Mouse (Mus musculus): ENCODE data around the gene Pomgnt1. TPM values are rescaled to one million over a fixed set of nuclear protein-coding genes. Genes with fewer than 3 reads are reported as not detected.

The Pomgnt1 gene
- 80.3 and 83.0 TPM in 2 replicates for total RNA-seq (2014; rRNA removed)
- 52.7 and 57.6 TPM in 2 replicates for polyA plus RNA-seq (2015; fragmentation: Nextera tagmentation; extraction: Ambion mirVana)

GRCm38 (mm10) chr4:116123602-116124519 is at the start of gene Pomgnt1, which contains the start of gene Rad54l:
Gene Pomgnt1 (plus strand): TSS chr4:116123840.
Gene Rad54l (minus strand): TSS chr4:116123690.
- peak; percentile 54 for TF ChIP-seq CTCF (IDR thresholded peaks at IDR 0.05; ENCODE audit: low read depth)
- WGBS = under 1% methylated on average over 24 of the region's 24 CpGs
- DNase-seq (peak; percentile 94), ATAC-seq (peak; percentile 99)
- peak within 1 kb of the TSS; percentile 59 for H3K9ac ChIP-seq
- H3K27me3 ChIP-seq (ENCODE audit: insufficient read depth, low read length) = no peaks in the 10 kb centered on the region
- no peaks in the 10 kb centered on the region for H3K9me3 ChIP-seq (ENCODE audit: low read length)
- H3K4me3 ChIP-seq (ENCODE audit: low read depth, low read length) = peak within 1 kb of the TSS; percentile 60
- H3K36me3 ChIP-seq (ENCODE audit: insufficient read depth) = no peaks in the 10 kb centered on the region
- no peak within 1 kb of the TSS; the same call in 1 of the 2 replicates for H3K27ac ChIP-seq (ENCODE audit: low read depth, low read length)
- peak within 1 kb of the TSS; percentile 55 for H3K4me2 ChIP-seq (ENCODE audit: low read depth)
- H3K4me1 ChIP-seq (ENCODE audit: insufficient read depth) = no peaks in the 10 kb centered on the region

- DNase-seq = peak; percentile 43
- WGBS = 2% methylated on average over 8 of the region's 8 CpGs
Observed at GRCm38 (mm10) chr4:116074145-116074675, 49.4 kb upstream of the Pomgnt1 start.

GRCm38 (mm10) chr4:116074861-116075620 is 48.6 kb upstream of the Pomgnt1 start, which contains the start of the genes Uqcrh and Lrrc41:
Gene Uqcrh (minus strand): TSS chr4:116075071.
Gene Lrrc41 (plus strand): TSS chr4:116075269.
- H3K27me3 ChIP-seq (ENCODE audit: insufficient read depth, low read length) = no peaks in the 10 kb centered on the region
- 1% methylated on average over 55 of the region's 55 CpGs for WGBS
- H3K4me2 ChIP-seq (ENCODE audit: low read depth) = peak within 1 kb of the TSS; percentile 85
- no peaks in the 10 kb centered on the region for H3K9me3 ChIP-seq (ENCODE audit: low read length)
- H3K27ac ChIP-seq (ENCODE audit: low read depth, low read length) = peak within 1 kb of the TSS; percentile 94
- TF ChIP-seq CTCF (IDR thresholded peaks at IDR 0.05; ENCODE audit: low read depth) = no peak
- H3K36me3 ChIP-seq (ENCODE audit: insufficient read depth) = peaks cover 11% of the 10 kb centered on the region
- peak within 1 kb of the TSS; percentile 82 for H3K4me3 ChIP-seq (ENCODE audit: low read depth, low read length)
- H3K4me1 ChIP-seq (ENCODE audit: insufficient read depth) = peaks cover 23% of the 10 kb centered on the region; the same call in 1 of the 2 replicates
- ATAC-seq (peak; percentile 94), DNase-seq (peak; percentile 98)
- H3K9ac ChIP-seq = peak within 1 kb of the TSS; percentile 85

More at GRCm38 (mm10) chr4:116074145-116074675, 49.4 kb upstream of the Pomgnt1 start:
- Histone ChIP-seq H3K4me2 (ENCODE audit: low read depth) (peak overlapping the region; percentile 85), H3K36me3 (ENCODE audit: insufficient read depth) (peaks cover 12% of the 10 kb centered on the region), H3K4me1 (ENCODE audit: insufficient read depth) (peaks cover 23% of the 10 kb centered on the region; the same call in 1 of the 2 replicates), H3K9me3 (ENCODE audit: low read length) (no peaks in the 10 kb centered on the region), H3K27me3 (ENCODE audit: insufficient read depth, low read length) (no peaks in the 10 kb centered on the region), H3K4me3 (ENCODE audit: low read depth, low read length) (peak overlapping the region; percentile 82), H3K27ac (ENCODE audit: low read depth, low read length) (peak overlapping the region; percentile 94; the same call in 1 of the 2 replicates), H3K9ac (peak overlapping the region; percentile 85)
- no peak for ATAC-seq
- peak; percentile 64 for TF ChIP-seq CTCF (IDR thresholded peaks at IDR 0.05; ENCODE audit: low read depth)

- ATAC-seq (peak; percentile 65), DNase-seq (peak; percentile 77)
- Histone ChIP-seq H3K4me3 (ENCODE audit: low read depth, low read length) (peak overlapping the region; percentile 82), H3K4me1 (ENCODE audit: insufficient read depth) (peaks cover 23% of the 10 kb centered on the region; the same call in 1 of the 2 replicates), H3K9me3 (ENCODE audit: low read length) (no peaks in the 10 kb centered on the region), H3K4me2 (ENCODE audit: low read depth) (peak overlapping the region; percentile 85), H3K27me3 (ENCODE audit: insufficient read depth, low read length) (no peaks in the 10 kb centered on the region), H3K9ac (peak overlapping the region; percentile 85), H3K36me3 (ENCODE audit: insufficient read depth) (peaks cover 12% of the 10 kb centered on the region), H3K27ac (ENCODE audit: low read depth, low read length) (peak overlapping the region; percentile 94)
- WGBS = 2% methylated on average over 74 of the region's 77 CpGs
- TF ChIP-seq CTCF (IDR thresholded peaks at IDR 0.05; ENCODE audit: low read depth) = no peak
Observed at GRCm38 (mm10) chr4:116075631-116076368, 47.8 kb upstream of the Pomgnt1 start.

GRCm38 (mm10) chr4:116076369-116077231 is 47.0 kb upstream of the Pomgnt1 start:
- peak overlapping the region; percentile 85 for H3K4me2 ChIP-seq (ENCODE audit: low read depth)
- H3K27ac ChIP-seq (ENCODE audit: low read depth, low read length) = peak overlapping the region; percentile 94
- H3K9ac ChIP-seq = peak overlapping the region; percentile 85
- 2% methylated on average over 37 of the region's 37 CpGs for WGBS
- DNase-seq (no peak), ATAC-seq (no peak)
- no peaks in the 10 kb centered on the region for H3K27me3 ChIP-seq (ENCODE audit: insufficient read depth, low read length)
- H3K4me1 ChIP-seq (ENCODE audit: insufficient read depth) = peaks cover 23% of the 10 kb centered on the region; the same call in 1 of the 2 replicates
- H3K9me3 ChIP-seq (ENCODE audit: low read length) = no peaks in the 10 kb centered on the region
- peak overlapping the region; percentile 82 for H3K4me3 ChIP-seq (ENCODE audit: low read depth, low read length)
- no peak for TF ChIP-seq CTCF (IDR thresholded peaks at IDR 0.05; ENCODE audit: low read depth)
- peaks cover 19% of the 10 kb centered on the region for H3K36me3 ChIP-seq (ENCODE audit: insufficient read depth)

All from forebrain, postnatal 0 days (tissue).